Mouse (Mus musculus) olfactory bulb, adult 2 months (tissue): ENCODE data around the gene Ssr2. TPM values are rescaled to one million over a fixed set of nuclear protein-coding genes. Genes with fewer than 3 reads are reported as not detected.
A peak's percentile ranks its signal among the peaks of the same experiment; 100 is the strongest.

ENCODE experiments used
- H3K27ac ChIP-seq: fragments of 200-500 bp; 2 replicates; pipeline ENCODE4 v1.5.1; 2012; ENCODE audit warnings: low read depth, low read length; ENCODE audit not compliant: insufficient read depth
- H3K4me1 ChIP-seq: fragments of 200-500 bp; 2 replicates; pipeline ENCODE4 v1.6.1; 2012; ENCODE audit warnings: low read length; ENCODE audit not compliant: control insufficient read depth, insufficient read depth
- H3K4me3 ChIP-seq: fragments of 200-500 bp; 2 replicates; pipeline ENCODE4 v1.5.1; 2012; ENCODE audit warnings: mild to moderate bottlenecking, low read depth, low read length, moderate library complexity; ENCODE audit not compliant: insufficient read depth
- CTCF ChIP-seq: fragments of 200-500 bp; IDR thresholded peaks from 2 replicates; pipeline ENCODE4 v1.5.1; 2012; ENCODE audit warnings: low read depth, mild to moderate bottlenecking, low read length, moderate library complexity; ENCODE audit not compliant: insufficient read depth
- POLR2A ChIP-seq: fragments of 200-500 bp; IDR thresholded peaks from 2 replicates; pipeline ENCODE4 v1.6.1; 2012; ENCODE audit warnings: mild to moderate bottlenecking, low read depth, low read length, moderate library complexity; ENCODE audit not compliant: insufficient read depth
- WGBS: fragments of 180-500 bp; shearing (Covaris S2); methylation state at CpG from one replicate; pipeline ENCODE4 v1.1.7; 2018; 5-methylcytosine and 5-hydroxymethylcytosine counted together
- polyA plus RNA-seq: library from polyadenylated mRNA; stranded (reverse); fragments of >200 nt; gene quantifications from 2 replicates; pipeline ENCODE4 v1.2.4, GENCODE M21; 2012; ENCODE audit warnings: low replicate concordance; ENCODE audit not compliant: missing spikeins, insufficient read depth, insufficient read length

Gene Ssr2
- polyA plus RNA-seq, 1 experiment: not detected

DNA sequence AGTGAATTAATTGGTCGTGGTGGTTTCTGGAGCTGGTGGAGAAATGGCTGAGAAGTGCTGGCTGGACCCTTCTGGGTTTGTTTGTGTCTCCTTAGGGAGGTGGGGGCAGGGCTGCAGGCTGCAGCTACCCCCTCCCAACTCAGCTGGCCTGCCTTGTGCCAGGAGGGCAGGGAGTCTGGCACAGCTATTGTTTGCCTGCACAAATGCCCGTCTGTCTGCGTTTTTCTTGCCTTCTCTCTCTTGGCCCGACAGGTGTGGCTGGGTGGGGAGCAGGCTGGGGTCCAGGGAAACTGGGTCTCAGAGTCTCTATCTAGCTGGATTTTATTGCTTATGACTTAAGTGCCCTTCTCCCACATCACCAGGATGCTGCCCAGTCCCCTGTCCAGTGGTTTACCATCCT lies 48.6 kb downstream of the Ssr2 start:
- Histone ChIP-seq H3K27ac (peak overlapping the region; percentile 97), H3K4me1 (peaks cover 55% of the 10 kb centered on the region), H3K4me3 (peak overlapping the region; percentile 21)
- WGBS: 12% methylated on average over 4 of the region's 4 CpGs
- TF ChIP-seq CTCF (no peak), POLR2A (no peak)

DNA sequence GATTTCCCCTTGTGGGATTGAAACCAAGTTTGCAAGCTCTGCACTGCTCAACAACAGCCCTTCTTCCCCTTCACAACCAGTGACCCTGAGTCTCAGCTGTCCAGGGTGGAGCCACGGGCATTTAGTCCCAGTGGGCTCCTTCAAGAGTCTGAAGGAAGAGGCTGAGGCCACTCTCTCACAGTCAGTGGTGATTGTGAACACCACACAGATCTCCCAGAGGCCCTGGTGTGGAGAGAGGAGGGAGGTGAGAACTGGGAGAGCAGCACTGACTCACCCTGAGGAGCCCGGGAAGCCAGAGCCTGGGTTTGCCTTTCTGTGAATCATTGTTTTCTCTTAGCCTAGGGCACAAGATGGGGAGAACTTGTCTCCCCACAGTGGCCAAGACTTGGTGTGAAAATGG lies 49.3 kb downstream of the Ssr2 start:
- 6% methylated on average over 2 of the region's 2 CpGs for WGBS
- peak overlapping the region; percentile 8; the same call in 1 of the 2 replicates for H3K4me3 ChIP-seq
- H3K27ac ChIP-seq: peak overlapping the region; percentile 97
- TF ChIP-seq CTCF (no peak), POLR2A (no peak)
- peaks cover 53% of the 10 kb centered on the region for H3K4me1 ChIP-seq

DNA sequence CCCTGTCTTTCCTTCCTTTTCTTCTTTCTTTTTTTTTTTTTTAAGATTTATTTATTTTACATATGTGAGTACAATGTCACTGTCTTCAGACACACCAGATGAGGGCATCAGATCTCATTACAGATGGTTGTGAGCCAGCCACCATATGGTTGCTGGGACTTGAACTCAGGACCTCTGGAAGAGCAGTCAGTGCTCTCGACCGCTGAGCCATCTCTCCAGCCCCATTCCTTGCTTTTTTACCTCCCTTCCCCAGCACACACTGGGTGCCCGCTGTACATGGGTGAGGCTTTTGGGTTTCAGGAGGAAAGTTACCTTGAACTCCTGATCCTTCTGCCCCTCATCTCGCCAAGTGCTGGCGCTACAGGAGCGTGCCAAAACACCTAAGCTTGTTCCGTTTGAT lies 49.9 kb downstream of the Ssr2 start:
- TF ChIP-seq POLR2A (no peak), CTCF (no peak)
- Histone ChIP-seq H3K4me1 (peaks cover 55% of the 10 kb centered on the region), H3K4me3 (no peak overlapping the region), H3K27ac (peak overlapping the region; percentile 97)
- 82% methylated on average over 7 of the region's 7 CpGs for WGBS

DNA sequence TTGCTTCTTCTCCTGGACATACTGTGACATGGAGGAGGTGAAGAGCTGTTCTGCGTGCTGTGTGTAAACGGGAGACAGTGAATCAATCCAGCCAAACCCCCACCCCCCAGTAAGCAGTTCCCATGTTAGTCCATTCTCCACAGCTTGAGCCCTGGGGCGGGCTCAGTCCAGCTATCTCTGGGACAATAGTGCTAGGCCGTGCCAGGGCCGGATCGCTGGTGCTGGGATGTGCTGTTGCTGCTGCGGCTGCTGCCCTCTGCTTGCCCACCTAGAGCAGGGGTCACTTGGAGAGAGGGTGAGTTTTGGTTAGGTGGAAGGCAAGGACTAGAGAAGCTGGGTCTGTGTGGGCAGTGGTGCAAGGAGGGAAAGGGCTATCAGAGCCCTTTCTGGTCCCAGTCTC lies 50.6 kb downstream of the Ssr2 start:
- TF ChIP-seq CTCF (no peak), POLR2A (no peak)
- peak overlapping the region; percentile 68 for H3K27ac ChIP-seq
- H3K4me3 ChIP-seq: no peak overlapping the region
- peaks cover 61% of the 10 kb centered on the region for H3K4me1 ChIP-seq
- WGBS: 42% methylated on average over 7 of the region's 7 CpGs

DNA sequence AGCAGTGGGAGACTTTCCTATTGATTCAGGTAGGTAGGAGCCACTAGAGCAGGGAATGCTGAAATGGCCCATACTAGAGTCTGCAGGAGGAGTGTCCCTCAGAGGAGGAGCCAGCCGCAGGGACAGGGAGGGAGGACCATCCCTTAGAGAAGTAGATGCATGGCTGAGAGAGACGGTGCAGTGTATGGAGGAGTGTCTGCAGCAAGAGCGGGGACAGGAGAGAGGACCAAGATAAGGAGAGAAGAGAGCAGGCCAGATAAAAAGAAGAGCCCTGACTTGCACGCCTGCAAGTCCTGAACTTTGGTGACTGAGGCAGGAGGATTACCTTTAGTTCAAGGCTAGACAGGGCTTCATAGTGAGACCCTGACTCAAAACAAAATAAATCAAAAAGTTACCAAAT lies 51.4 kb downstream of the Ssr2 start:
- Histone ChIP-seq H3K4me1 (peaks cover 69% of the 10 kb centered on the region), H3K4me3 (no peak overlapping the region), H3K27ac (peak overlapping the region; percentile 20; the same call in 1 of the 2 replicates)
- TF ChIP-seq POLR2A (no peak), CTCF (no peak)
- 48% methylated on average over 4 of the region's 4 CpGs for WGBS

DNA sequence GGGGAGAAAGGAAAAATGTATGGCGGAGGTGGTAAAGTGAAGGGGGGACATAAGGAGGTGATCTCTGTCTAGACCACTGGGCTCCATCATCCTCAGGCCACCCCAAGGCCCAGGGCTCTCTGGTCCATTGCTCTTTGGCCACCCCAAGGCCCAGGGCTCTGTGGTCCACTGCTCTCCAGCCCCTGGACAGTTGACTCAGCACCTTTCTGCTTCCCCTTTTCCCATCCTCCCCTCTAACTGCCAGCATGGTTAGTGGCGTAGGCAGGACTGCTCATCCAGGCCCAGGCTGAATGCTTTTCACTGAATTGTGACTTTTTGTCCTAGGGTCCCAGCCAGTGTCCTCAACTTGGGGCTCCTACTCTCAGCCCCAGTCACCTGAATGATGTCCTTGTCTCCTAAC lies 51.9 kb downstream of the Ssr2 start:
- TF ChIP-seq CTCF (no peak), POLR2A (no peak)
- H3K27ac ChIP-seq: peak overlapping the region; percentile 37; the same call in 1 of the 2 replicates
- WGBS: 77% methylated on average over 2 of the region's 2 CpGs
- no peak overlapping the region for H3K4me3 ChIP-seq
- peaks cover 72% of the 10 kb centered on the region for H3K4me1 ChIP-seq

DNA sequence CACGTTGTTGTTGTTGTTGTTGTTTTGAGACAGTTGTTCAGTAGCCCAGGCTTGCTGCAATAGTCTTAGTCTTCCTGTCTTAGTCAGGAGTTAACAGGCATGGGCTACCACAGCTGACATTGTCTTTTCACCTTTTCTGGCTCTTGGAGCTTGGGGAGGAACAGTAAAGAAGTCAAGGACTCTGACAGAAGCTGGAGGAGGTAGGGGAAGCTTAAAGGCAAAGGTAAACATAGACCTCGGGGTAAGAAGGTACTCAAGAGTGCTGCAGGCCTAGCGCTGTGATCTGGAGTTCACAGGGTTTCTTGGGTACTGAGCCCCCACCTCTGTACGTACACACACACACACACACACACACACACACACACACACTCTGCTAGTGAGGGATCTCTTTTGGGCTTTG lies 53.1 kb downstream of the Ssr2 start:
- TF ChIP-seq CTCF: no peak
- WGBS: 33% methylated on average over 4 of the region's 4 CpGs
- Histone ChIP-seq H3K27ac (peak overlapping the region; percentile 98), H3K4me3 (no peak overlapping the region), H3K4me1 (peaks cover 76% of the 10 kb centered on the region)

DNA sequence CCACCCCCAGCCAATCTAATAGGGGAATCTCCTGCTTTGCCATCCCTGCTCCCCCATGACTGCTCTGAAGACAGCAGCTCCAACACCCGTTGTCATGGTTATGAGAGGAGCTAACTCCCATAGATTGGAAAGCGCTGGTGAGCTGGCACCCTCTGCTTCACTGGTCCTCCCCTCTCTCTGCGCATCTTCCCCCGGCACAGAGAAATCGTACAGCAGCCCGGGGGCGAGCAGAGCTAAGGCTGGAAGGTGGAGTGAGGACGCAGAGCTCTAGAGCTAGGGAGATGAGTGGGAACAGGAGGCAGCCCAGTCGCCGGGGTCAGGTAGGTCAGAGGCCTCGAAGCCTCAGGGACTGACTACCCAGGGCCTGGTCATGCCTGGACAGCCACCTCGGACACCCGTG lies 53.6 kb downstream of the Ssr2 start:
- WGBS: 32% methylated on average over 13 of the region's 13 CpGs
- TF ChIP-seq POLR2A (peak; percentile 45; the same call in 1 of the 2 replicates), CTCF (no peak)
- Histone ChIP-seq H3K27ac (peak overlapping the region; percentile 98), H3K4me1 (peaks cover 77% of the 10 kb centered on the region), H3K4me3 (peak overlapping the region; percentile 56)

DNA sequence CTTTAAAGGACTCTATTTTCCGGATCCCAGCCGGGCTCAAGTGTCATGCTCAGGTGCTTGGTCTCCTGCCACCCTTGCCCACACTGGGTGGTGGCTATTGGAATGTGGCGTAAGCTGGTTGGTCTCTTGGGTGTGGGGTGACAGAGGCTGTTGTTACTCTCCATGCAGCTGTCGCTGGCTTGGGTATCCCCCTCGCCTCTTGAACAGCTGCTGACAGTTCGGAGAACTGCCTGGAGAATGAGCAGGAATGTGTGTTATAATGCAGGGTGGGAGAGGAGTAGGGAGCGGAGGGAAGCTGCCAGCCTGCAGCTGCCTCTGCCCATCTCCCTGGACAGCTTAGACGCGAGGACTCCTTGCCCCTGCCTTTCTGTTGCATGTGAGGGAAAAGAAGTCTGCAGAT lies 54.3 kb downstream of the Ssr2 start:
- no peak for TF ChIP-seq POLR2A
- H3K4me3 ChIP-seq: peak overlapping the region; percentile 56
- H3K4me1 ChIP-seq: peaks cover 77% of the 10 kb centered on the region
- H3K27ac ChIP-seq: peak overlapping the region; percentile 98
- 33% methylated on average over 9 of the region's 9 CpGs for WGBS

DNA sequence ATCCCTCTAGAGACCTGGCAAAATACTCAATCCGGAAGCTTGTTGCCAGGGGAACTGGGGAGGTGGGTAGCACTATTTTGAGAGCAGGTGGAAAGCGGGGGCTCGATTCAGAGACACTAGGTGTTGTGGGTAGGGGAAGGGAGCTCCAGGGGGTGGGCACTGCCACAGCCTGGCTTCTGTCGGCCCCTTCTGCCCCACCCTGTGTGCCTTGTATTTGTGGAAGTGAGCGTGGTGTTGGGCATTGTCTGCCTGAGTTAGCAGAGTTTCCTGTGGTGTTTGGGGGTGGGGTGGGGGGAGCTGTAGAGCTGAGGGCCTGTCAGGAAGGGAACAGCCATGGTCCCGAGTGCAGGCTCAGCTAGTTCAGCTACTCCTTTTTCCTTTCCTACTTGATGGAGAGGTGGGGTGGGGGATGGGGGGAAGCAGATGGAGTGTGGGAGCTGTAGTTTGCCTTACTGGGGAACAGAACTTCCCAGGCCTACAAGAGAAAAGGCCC lies 55.2 kb downstream of the Ssr2 start:
- no peak for TF ChIP-seq CTCF
- Histone ChIP-seq H3K4me3 (peak overlapping the region; percentile 49), H3K4me1 (peaks cover 76% of the 10 kb centered on the region), H3K27ac (peak overlapping the region; percentile 16; the same call in 1 of the 2 replicates)
- 23% methylated on average over 6 of the region's 6 CpGs for WGBS

DNA sequence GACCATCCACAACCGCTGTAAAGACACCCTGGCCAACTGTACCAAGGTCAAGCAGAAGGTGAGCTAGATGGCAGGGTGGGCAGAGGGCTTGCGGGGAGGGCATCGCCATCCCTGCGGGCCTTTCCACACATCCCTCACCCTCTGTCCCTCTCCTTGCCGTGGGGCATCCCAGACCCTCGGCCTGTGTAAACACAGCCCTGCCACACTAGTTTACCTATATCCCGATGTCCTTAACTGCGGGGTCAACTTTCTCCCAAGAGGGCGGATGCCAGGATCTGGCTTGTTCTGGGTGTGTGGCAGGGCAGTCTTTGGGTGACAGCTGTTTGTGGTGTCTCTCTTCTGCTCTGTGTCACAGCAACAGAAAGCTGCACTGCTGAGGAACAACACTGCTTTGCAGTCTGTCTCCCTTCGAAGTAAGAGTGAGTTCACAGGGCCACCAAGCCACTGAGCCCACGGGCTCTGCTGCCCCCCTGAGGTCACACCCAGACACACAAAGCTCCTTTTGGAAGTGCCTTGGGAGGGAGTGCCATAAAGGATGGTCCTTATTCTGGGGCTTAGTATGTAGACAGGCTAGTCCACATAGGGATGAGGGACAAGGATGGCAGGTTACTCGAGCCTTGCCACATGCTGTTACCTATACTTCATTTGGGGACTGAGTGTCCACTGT lies 56.4 kb downstream of the Ssr2 start:
- Histone ChIP-seq H3K27ac (no peak overlapping the region), H3K4me1 (peaks cover 77% of the 10 kb centered on the region), H3K4me3 (peak overlapping the region; percentile 4; the same call in 1 of the 2 replicates)
- TF ChIP-seq CTCF: peak; percentile 39
- no peak for TF ChIP-seq POLR2A
- WGBS: 65% methylated on average over 12 of the region's 12 CpGs
